Mouse (Mus musculus): Measurements from ENCODE around the gene Pde1a. TPM values are rescaled to one million over a fixed set of nuclear protein-coding genes. Genes with fewer than 3 reads are reported as not detected.
A peak's percentile ranks its signal among the peaks of the same experiment; 100 is the strongest.

Pde1a gene
- 32.4 and 36.9 TPM in 2 replicates for polyA plus RNA-seq (2014; fragmentation: Nextera tagmentation; extraction: Ambion mirVana)

GRCm38 (mm10) chr2:80128861-80129698, at the start of gene Pde1a:
Pde1a (minus strand) TSS chr2:80129458.
- 0 out of 4 replicates have a peak, but pooled peaks cover 0 to 7% of the 10 kb centered on the region in 2 experiments for H3K4me1 ChIP-seq (ENCODE audit: control insufficient read depth in 2 of 2, insufficient read depth in 2 of 2, low read length in 2 of 2)
- no peak within 1 kb of the TSS for H3K27ac ChIP-seq (replicated peaks in 1 of 2; ENCODE audit: control insufficient read depth in 1 of 2, insufficient read depth in 1 of 2, low read depth in 2 of 2, low read length in 2 of 2)
- no peaks in the 10 kb centered on the region for H3K36me3 ChIP-seq (ENCODE audit: control insufficient read depth, insufficient read depth, low read length)
- no peak within 1 kb of the TSS; the same call in 1 of the 2 replicates for H3K9ac ChIP-seq (ENCODE audit: low read length)
- peak within 1 kb of the TSS; percentile 65 for H3K4me2 ChIP-seq (ENCODE audit: low read length)
- H3K9me3 ChIP-seq (ENCODE audit: control insufficient read depth, low read length) = 0 out of 2 replicates have a peak, but pooled peaks cover 3% of the 10 kb centered on the region
- no peaks in the 10 kb centered on the region for H3K27me3 ChIP-seq (ENCODE audit: control insufficient read depth, insufficient read depth, low read length)
- no peak for ATAC-seq (ENCODE audit: insufficient number of reproducible peaks, insufficient read depth, low FRiP score, low read depth)
- H3K4me3 ChIP-seq (ENCODE audit: control insufficient read depth in 1 of 2, insufficient read depth in 1 of 2, low read depth in 1 of 2, low read length in 2 of 2) = peak within 1 kb of the TSS; percentile 27 to 29
- 24% methylated on average over 21 of the region's 21 CpGs for WGBS

GRCm38 (mm10) chr2:80178608-80179280, 49.5 kb upstream of the Pde1a start:
- no peak for ATAC-seq (ENCODE audit: insufficient number of reproducible peaks, insufficient read depth, low FRiP score, low read depth)
- H3K27ac ChIP-seq (replicated peaks in 1 of 2; ENCODE audit: control insufficient read depth in 1 of 2, insufficient read depth in 1 of 2, low read depth in 2 of 2, low read length in 2 of 2) = no peak overlapping the region
- no peak overlapping the region for H3K4me3 ChIP-seq (ENCODE audit: control insufficient read depth in 1 of 2, insufficient read depth in 1 of 2, low read depth in 1 of 2, low read length in 2 of 2)
- no peak overlapping the region for H3K4me2 ChIP-seq (ENCODE audit: low read length)
- H3K27me3 ChIP-seq (ENCODE audit: control insufficient read depth, insufficient read depth, low read length) = peaks cover 3% of the 10 kb centered on the region; the same call in 1 of the 2 replicates
- WGBS = 69% methylated on average over 4 of the region's 4 CpGs
- no peaks in the 10 kb centered on the region for H3K9me3 ChIP-seq (ENCODE audit: control insufficient read depth, low read length)
- no peak overlapping the region for H3K9ac ChIP-seq (ENCODE audit: low read length)
- H3K4me1 ChIP-seq (ENCODE audit: control insufficient read depth in 2 of 2, insufficient read depth in 2 of 2, low read length in 2 of 2) = no peaks in the 10 kb centered on the region
- no peaks in the 10 kb centered on the region for H3K36me3 ChIP-seq (ENCODE audit: control insufficient read depth, insufficient read depth, low read length)

GRCm38 (mm10) chr2:80178154-80178553, 48.9 kb upstream of the Pde1a start:
- H3K36me3 ChIP-seq (ENCODE audit: control insufficient read depth, insufficient read depth, low read length) = no peaks in the 10 kb centered on the region
- H3K4me2 ChIP-seq (ENCODE audit: low read length) = no peak overlapping the region
- no peak for ATAC-seq (ENCODE audit: insufficient number of reproducible peaks, insufficient read depth, low FRiP score, low read depth)
- 78% methylated on average over 3 of the region's 3 CpGs for WGBS
- no peaks in the 10 kb centered on the region for H3K9me3 ChIP-seq (ENCODE audit: control insufficient read depth, low read length)
- H3K4me3 ChIP-seq (ENCODE audit: control insufficient read depth in 1 of 2, insufficient read depth in 1 of 2, low read depth in 1 of 2, low read length in 2 of 2) = no peak overlapping the region
- peaks cover 3% of the 10 kb centered on the region; the same call in 1 of the 2 replicates for H3K27me3 ChIP-seq (ENCODE audit: control insufficient read depth, insufficient read depth, low read length)
- H3K4me1 ChIP-seq (ENCODE audit: control insufficient read depth in 2 of 2, insufficient read depth in 2 of 2, low read length in 2 of 2) = no peaks in the 10 kb centered on the region
- H3K27ac ChIP-seq (replicated peaks in 1 of 2; ENCODE audit: control insufficient read depth in 1 of 2, insufficient read depth in 1 of 2, low read depth in 2 of 2, low read length in 2 of 2) = no peak overlapping the region
- H3K9ac ChIP-seq (ENCODE audit: low read length) = no peak overlapping the region

- H3K4me1 ChIP-seq (ENCODE audit: control insufficient read depth in 2 of 2, insufficient read depth in 2 of 2, low read length in 2 of 2) = no peaks in the 10 kb centered on the region; a peak in 1 of 4 replicates
- WGBS = 83% methylated on average over 1 of the region's 1 CpGs
- H3K36me3 ChIP-seq (ENCODE audit: control insufficient read depth, insufficient read depth, low read length) = no peaks in the 10 kb centered on the region
- H3K4me2 ChIP-seq (ENCODE audit: low read length) = no peak overlapping the region
- no peak overlapping the region for H3K9ac ChIP-seq (ENCODE audit: low read length)
- ATAC-seq (ENCODE audit: insufficient number of reproducible peaks, insufficient read depth, low FRiP score, low read depth) = no peak
- H3K27me3 ChIP-seq (ENCODE audit: control insufficient read depth, insufficient read depth, low read length) = no peaks in the 10 kb centered on the region
- H3K9me3 ChIP-seq (ENCODE audit: control insufficient read depth, low read length) = no peaks in the 10 kb centered on the region
- H3K27ac ChIP-seq (replicated peaks in 1 of 2; ENCODE audit: control insufficient read depth in 1 of 2, insufficient read depth in 1 of 2, low read depth in 2 of 2, low read length in 2 of 2) = no peak overlapping the region
- H3K4me3 ChIP-seq (ENCODE audit: control insufficient read depth in 1 of 2, insufficient read depth in 1 of 2, low read depth in 1 of 2, low read length in 2 of 2) = no peak overlapping the region
These were observed 38.8 kb upstream of the Pde1a start for GRCm38 (mm10) chr2:80168103-80168502.

- H3K27ac ChIP-seq (replicated peaks in 1 of 2; ENCODE audit: control insufficient read depth in 1 of 2, insufficient read depth in 1 of 2, low read depth in 2 of 2, low read length in 2 of 2) = no peak overlapping the region
- no peak overlapping the region for H3K4me3 ChIP-seq (ENCODE audit: control insufficient read depth in 1 of 2, insufficient read depth in 1 of 2, low read depth in 1 of 2, low read length in 2 of 2)
- no peaks in the 10 kb centered on the region for H3K4me1 ChIP-seq (ENCODE audit: control insufficient read depth in 2 of 2, insufficient read depth in 2 of 2, low read length in 2 of 2)
- no peak for ATAC-seq (ENCODE audit: insufficient number of reproducible peaks, insufficient read depth, low FRiP score, low read depth)
- no peak overlapping the region for H3K4me2 ChIP-seq (ENCODE audit: low read length)
- H3K9me3 ChIP-seq (ENCODE audit: control insufficient read depth, low read length) = no peaks in the 10 kb centered on the region
- no peaks in the 10 kb centered on the region for H3K27me3 ChIP-seq (ENCODE audit: control insufficient read depth, insufficient read depth, low read length)
- no peaks in the 10 kb centered on the region for H3K36me3 ChIP-seq (ENCODE audit: control insufficient read depth, insufficient read depth, low read length)
- WGBS = 80% methylated on average over 2 of the region's 2 CpGs
- H3K9ac ChIP-seq (ENCODE audit: low read length) = no peak overlapping the region
These were observed 29.5 kb upstream of the Pde1a start for GRCm38 (mm10) chr2:80158784-80159183.

GRCm38 (mm10) chr2:80158196-80158595, 28.9 kb upstream of the Pde1a start:
- Histone ChIP-seq H3K9ac (ENCODE audit: low read length) (no peak overlapping the region), H3K36me3 (ENCODE audit: control insufficient read depth, insufficient read depth, low read length) (no peaks in the 10 kb centered on the region), H3K27ac (replicated peaks in 1 of 2; ENCODE audit: control insufficient read depth in 1 of 2, insufficient read depth in 1 of 2, low read depth in 2 of 2, low read length in 2 of 2) (no peak overlapping the region), H3K27me3 (ENCODE audit: control insufficient read depth, insufficient read depth, low read length) (no peaks in the 10 kb centered on the region), H3K4me2 (ENCODE audit: low read length) (no peak overlapping the region), H3K4me1 (ENCODE audit: control insufficient read depth in 2 of 2, insufficient read depth in 2 of 2, low read length in 2 of 2) (no peaks in the 10 kb centered on the region), H3K9me3 (ENCODE audit: control insufficient read depth, low read length) (no peaks in the 10 kb centered on the region), H3K4me3 (ENCODE audit: control insufficient read depth in 1 of 2, insufficient read depth in 1 of 2, low read depth in 1 of 2, low read length in 2 of 2) (no peak overlapping the region)
- ATAC-seq (ENCODE audit: insufficient number of reproducible peaks, insufficient read depth, low FRiP score, low read depth) = no peak
- 81% methylated on average over 3 of the region's 3 CpGs for WGBS

GRCm38 (mm10) chr2:80150019-80150418, 20.8 kb upstream of the Pde1a start:
- Histone ChIP-seq H3K27me3 (ENCODE audit: control insufficient read depth, insufficient read depth, low read length) (no peaks in the 10 kb centered on the region), H3K4me1 (ENCODE audit: control insufficient read depth in 2 of 2, insufficient read depth in 2 of 2, low read length in 2 of 2) (no peaks in the 10 kb centered on the region), H3K9me3 (ENCODE audit: control insufficient read depth, low read length) (no peaks in the 10 kb centered on the region), H3K36me3 (ENCODE audit: control insufficient read depth, insufficient read depth, low read length) (no peaks in the 10 kb centered on the region), H3K4me2 (ENCODE audit: low read length) (no peak overlapping the region), H3K4me3 (ENCODE audit: control insufficient read depth in 1 of 2, insufficient read depth in 1 of 2, low read depth in 1 of 2, low read length in 2 of 2) (no peak overlapping the region), H3K9ac (ENCODE audit: low read length) (no peak overlapping the region), H3K27ac (replicated peaks in 1 of 2; ENCODE audit: control insufficient read depth in 1 of 2, insufficient read depth in 1 of 2, low read depth in 2 of 2, low read length in 2 of 2) (no peak overlapping the region)
- ATAC-seq (ENCODE audit: insufficient number of reproducible peaks, insufficient read depth, low FRiP score, low read depth) = no peak
- 77% methylated on average over 6 of the region's 6 CpGs for WGBS

Data from heart, embryonic 14.5 days (tissue).